Mouse (Mus musculus) induced T-regulatory cell, adult 2 months (primary cell): Measurements from ENCODE around the gene Runx1.

Experiments used
- DNase-seq: peaks from one replicate; pipeline ENCODE4 v3.0.0-alpha.2; 2012; ENCODE audit warnings: low read depth

Runx1 gene

DNA sequence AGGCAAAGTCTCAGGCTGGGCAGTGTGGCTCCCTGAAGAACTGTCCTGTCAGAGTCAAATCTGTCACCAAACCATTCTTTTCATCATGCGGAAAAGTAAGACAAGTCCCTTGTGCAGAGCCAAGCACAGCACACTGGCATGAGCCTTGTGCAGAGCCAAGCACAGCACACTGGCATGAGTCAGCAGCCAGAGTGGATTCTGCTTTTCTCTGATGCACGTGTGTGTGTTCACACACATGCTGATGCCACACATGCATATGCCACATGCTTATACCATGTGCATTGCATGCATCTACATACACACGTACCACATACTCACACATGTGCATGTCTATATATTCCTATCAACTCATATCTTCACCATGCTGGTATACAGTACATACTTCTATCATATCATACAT lies 174.7 kb downstream of the Runx1 start:
- no peak for DNase-seq

DNA sequence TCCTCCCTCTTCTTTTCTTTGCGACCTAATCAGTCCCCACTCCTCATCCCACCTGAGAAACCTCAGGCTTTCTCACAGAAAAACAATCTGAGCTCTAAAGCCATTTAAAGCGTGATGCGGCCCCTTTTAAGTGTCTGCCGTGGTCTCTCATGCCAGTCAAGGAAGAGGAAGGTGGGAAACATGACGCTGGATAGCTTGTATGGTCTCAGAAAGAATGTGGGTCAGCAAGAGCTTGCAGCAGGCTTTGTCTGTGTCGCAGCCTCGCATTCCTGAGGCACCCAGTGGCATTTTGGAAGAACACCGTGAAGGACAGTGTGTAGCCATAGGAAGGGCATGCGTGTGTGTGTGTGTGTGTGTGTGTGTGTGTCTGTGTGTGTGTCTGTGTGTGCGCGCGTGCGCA lies 179.8 kb downstream of the Runx1 start:
- DNase-seq = no peak

DNA sequence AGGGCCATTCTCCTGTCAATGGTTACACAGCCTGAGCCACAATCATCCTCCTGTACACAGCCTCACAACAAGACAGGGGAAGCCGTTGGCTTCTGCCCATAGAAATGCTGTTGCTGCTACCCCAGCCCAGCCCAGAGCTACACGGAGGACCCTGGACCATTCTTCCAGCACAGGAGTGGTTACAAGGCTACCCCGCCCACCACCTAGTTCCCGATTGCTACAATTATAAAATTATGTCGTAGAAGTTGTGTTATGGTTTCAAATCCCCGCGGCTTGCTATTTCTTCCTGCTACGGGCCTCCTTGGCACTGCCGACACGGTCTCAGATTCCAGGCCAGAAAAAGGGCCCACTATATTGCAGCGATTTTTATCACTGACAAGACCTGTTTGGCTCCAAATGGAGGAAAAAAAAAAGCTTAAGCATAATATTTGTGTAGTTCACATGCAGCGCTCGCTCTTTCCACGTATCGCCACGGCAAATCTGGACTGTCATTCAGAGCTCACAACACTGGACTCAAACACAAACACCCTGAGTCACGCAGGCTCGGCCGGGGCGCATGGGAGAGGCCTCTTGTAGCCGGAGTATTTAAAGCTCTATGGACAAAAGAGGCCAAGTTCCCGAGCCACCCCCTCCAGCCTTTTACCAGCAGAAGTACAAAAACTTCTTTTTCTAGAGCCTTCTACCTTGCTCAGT lies 180.4 kb downstream of the Runx1 start:
- no peak for DNase-seq

- DNase-seq = peak; percentile 72
These were observed 181.1 kb downstream of the Runx1 start for GRCm38 (mm10) chr16:92644718-92645422.

DNA sequence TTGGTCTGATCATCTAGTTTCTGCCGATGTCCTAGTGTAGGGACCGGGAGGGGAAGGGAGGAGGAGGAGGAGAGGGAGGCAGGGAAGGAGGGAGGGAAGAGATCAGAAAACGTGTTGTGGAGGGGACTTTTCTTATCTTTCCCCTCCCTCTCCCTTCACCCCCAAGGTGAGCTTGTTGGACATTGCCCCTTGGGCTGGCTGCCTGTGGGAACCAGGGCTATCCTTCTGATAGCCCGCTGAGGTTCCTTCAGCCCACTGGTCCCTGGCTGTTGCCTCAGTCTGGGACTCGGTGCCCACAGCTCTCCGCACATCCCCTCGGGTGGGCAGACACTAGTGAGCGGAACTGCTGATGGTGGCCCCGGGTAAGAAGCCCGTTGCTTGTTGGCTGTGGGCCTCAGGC lies 181.6 kb downstream of the Runx1 start:
- DNase-seq = no peak

DNA sequence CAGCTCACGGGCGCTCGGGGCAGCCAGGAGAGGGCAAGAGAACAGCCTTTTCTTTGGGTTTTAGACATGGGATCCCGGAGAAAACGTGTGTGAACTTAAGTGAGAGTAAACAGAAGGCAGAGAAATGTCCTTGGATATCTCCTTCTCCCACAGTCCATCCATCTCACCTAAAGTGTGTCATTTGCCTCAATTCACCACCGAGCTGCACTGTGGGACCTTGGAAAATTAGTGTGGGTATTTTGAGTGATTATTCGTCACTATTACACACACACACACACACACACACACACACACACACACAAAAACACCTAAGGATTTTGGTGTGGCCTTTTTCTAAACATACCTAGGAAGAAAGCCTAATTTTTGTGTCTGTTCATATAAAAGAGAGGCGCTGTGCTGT lies 183.7 kb downstream of the Runx1 start:
- DNase-seq = no peak

DNA sequence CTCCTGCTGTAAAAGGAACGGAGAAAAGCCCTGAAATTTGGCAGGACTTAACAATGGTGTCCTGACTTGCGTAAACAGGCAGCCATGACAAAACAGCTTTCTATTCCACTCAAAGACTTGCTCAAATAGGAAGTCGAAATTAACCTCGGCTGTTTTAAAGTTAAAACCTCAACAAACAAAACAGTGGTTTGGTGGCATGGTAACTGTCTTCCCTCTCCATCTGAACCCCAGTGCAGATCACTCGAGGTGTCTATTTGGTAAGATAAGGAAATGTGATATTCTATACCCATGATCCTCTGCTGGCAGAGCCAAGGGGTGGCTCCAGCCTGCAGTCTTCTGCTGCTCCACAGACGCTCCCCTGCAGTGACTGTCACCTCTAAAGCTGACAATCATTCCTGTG lies 184.9 kb downstream of the Runx1 start:
- peak; percentile 69 for DNase-seq

DNA sequence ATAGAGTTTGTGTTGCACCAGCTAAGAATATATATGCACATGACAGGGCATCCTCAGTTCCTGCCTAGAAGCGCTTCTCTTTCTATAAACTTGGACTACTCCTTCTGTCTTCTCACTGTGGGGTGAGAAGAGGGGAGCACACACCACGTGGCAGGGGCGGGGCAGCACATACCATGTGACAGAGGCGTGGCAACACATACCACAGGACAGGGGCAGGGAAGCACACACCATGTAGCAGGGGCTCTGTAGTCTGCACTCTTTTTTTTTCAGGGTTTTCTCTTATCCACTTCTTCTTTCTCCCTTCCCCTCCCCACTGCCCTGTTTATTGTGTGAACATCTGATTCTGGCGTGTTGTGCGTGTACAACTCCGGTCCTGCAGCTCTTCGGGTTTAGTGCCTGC lies 186.9 kb downstream of the Runx1 start:
- DNase-seq = no peak

- DNase-seq = no peak
These were observed 188.9 kb downstream of the Runx1 start for GRCm38 (mm10) chr16:92637033-92637432.

DNA sequence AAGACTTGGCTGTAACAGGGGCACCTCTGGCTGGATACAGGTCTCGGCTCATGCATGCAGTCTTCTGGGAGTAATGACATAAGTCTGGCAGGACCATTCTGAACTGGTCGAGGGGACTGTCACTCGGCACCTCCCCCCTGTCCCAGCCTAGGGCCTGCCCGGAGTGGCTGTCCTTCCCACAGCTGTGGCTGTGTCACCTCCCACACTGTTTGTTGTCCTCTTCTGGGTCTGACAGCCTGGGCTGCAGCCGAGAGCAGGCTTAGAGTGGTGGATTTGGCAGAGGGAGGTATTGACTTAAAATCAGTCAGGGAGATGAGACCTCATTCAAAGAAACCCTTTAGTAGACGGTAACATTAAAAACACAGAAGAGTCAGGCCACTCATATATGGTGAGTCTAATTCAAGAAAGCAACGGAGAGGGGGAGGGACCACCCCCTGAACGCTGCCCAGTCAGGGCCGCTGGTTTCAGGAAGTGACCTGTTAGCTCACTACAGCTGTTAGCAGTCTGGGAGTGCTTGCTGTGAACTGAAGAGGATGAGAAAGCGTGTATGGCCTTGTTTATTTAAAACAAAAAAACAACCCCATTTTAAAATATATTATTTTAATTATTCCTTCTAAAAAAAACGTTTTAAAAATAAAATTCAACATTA lies 193.7 kb downstream of the Runx1 start:
- DNase-seq = no peak

GRCm38 (mm10) chr16:92631637-92632036 lies 194.3 kb downstream of the Runx1 start:
- DNase-seq = no peak

DNA sequence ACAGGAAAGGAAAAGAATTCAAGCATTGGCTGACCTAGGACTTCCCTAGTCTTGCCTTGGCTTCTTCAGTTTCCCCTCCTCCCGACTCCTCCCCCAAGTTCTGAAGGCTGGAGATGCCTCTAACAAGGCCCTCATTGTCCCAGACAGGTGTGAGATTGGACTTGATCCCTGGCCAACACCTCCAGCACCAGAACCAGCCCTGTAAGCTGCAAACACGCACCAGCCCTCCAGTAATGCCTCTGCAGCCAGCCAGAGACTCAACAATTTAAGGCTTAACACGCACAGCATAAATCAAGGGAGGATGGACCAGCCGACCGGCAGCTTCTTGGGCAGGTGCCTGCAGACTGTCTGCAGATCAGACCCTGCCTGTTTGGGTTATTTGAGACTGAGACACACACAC lies 195.0 kb downstream of the Runx1 start:
- DNase-seq = no peak

- no peak for DNase-seq
These were observed 196.1 kb downstream of the Runx1 start for GRCm38 (mm10) chr16:92629829-92630228.

- no peak for DNase-seq
These were observed 198.7 kb downstream of the Runx1 start for GRCm38 (mm10) chr16:92627262-92627661.

- no peak for DNase-seq
These were observed 202.0 kb downstream of the Runx1 start for GRCm38 (mm10) chr16:92623953-92624352.

DNA sequence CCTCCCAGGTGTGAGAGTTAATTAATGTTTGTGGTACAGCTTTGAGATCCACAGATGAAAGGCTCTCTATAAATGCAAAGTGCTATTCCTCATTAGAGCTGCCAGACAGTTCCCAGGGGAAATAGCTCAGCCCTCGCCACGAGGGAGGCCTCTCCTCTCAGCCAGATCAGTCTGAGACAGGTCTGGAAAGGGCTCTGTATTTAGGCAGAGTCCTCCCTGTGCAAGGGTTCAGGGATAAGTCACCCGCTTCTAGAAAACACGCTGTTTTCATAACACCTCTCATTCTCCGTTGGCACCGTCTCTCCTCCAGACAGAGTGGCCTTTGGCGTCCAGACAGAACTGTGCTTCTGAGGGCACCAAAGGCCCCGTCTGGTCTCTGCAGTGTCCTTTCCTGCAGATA lies 204.1 kb downstream of the Runx1 start:
- DNase-seq = no peak

DNA sequence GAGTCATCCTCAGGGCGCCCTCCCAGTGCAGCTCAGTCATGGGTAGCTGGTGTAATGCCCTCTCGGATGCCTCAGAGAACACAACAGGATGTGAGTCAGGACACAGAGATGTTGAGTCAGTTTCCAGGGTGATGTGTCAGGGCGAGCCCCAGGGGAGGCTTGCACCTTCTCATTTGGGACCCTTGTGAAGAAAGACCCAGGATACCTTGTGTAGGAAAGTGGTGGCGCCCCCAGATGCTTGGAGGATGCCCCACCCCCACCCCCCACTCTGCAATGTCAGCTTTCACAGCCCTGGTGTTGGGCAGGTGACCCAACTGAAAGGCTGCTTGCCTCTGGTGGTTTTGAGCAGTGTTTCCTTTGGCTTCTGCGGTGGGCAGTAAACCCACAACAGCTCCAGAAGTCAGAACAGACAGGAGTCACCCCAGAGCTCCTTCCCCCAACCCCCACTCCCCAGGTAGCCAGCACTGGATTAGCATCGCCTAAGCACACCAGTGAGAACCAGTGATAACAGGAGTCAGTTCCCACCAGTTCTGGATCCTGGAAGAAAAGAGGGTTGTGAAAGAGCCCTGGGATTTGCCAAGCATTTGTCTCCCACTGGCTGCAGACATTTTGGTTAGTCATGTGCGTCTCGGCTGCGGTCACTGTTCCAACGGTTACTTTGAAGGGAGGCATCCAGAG lies 205.0 kb downstream of the Runx1 start:
- DNase-seq = peak; percentile 76

DNA sequence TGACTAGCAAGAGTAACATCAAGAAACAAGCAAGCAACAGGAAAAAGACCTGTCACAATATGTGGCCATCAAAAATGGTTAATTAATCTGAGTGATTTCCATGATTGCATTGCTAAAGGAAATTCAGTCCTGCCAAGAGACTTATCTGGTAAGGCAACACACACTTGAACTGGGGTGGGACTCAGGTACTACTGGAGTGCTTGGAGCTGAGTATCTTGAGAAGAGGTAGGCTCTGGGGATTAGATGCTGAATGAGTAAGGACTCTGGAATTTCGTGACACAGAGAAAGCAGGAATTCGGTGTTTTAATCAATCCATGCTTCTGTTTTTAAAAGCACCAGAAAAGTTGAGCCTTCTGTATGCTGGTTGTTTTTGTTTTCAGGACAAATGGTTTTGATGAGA lies 209.1 kb downstream of the Runx1 start:
- DNase-seq = no peak

- peak; percentile 24 for DNase-seq
These were observed 210.6 kb downstream of the Runx1 start for GRCm38 (mm10) chr16:92615234-92615799.

DNA sequence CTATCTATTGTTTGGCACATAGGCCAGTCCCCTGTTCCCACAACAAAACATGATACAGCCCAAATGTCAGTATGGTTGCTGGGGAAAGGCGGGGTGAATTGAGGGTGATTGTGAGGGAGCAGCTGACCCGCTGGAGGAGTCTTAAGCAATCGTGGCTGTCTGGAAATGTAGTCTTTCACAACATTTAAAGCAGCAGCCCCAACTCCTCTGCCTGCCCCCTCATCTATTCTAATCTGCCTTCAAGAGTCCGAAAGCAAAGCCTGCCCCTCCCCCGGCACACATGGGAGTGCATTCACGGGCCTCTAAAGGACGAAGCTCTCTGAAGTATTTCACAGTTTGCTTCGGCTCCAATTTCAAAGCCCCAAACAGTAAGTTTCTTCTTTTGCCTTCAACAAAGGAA lies 213.4 kb downstream of the Runx1 start:
- no peak for DNase-seq

DNA sequence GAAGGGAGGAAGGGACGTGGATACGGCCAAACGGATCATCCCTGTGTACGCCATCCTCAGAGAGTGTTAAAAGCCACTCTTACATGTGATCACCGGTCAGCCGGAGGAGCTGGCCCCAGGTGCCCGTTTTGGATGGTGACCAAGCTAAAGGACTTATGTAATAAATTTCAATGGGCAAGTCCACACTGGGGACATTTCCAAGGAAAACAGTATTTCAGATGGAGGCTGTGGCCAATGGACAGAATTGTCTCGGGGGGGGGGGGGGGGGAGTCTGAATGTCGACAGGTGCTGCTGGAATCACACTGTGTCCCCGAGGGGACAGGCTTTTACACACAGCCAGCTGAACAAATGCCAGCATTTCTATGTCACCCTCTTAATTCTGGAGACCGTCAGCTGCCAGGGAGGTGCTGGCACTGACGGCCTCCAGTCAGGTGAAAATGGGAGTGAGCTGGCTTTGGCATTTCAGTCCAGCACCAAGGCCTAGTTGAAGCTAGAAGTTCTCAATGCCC lies 214.3 kb downstream of the Runx1 start:
- DNase-seq = no peak

DNA sequence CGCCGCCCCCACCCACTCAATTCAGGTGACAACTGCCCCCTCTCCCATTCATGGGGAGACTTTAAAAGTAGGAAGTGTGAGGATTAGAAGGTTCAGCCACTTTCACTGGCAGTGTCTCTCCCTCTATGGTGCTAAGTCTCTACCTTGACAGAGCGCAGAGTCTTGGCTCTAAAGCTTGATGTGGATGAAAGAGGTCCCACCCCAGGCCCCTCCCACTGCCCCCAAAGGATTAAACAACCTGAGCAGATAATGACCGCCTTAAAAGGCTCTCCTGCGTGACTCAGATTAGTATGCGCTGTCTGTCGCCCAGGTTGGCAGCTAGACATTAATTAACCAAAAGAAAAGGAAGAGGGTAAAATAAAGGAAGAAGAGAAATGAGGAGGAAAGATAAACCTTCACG lies 215.5 kb downstream of the Runx1 start:
- DNase-seq = no peak
